Mouse (Mus musculus): ENCODE results near the gene Rgs11. TPM values are rescaled to one million over a fixed set of nuclear protein-coding genes. Genes with fewer than 3 reads are reported as not detected.
"Not testable (repeated sequence)": the region's sequence is repeated elsewhere in the genome, so short reads cannot be mapped to it uniquely, and the experiment has no call there.

Rgs11 gene
- 24.4 and 27.5 TPM in 2 replicates for polyA plus RNA-seq (2015; fragmentation: Nextera tagmentation; extraction: Ambion mirVana)

- Histone ChIP-seq H3K36me3 (ENCODE audit: control insufficient read depth, insufficient read depth, low read length) (no peaks in the 10 kb centered on the region), H3K4me1 (replicated peaks; ENCODE audit: control insufficient read depth, insufficient read depth) (no peaks in the 10 kb centered on the region), H3K4me3 (ENCODE audit: low read depth, low read length) (peak within 1 kb of the TSS; percentile 50), H3K4me2 (replicated peaks; ENCODE audit: low read depth) (peak within 1 kb of the TSS; percentile 92), H3K9ac (ENCODE audit: low read length) (peak within 1 kb of the TSS; percentile 43), H3K27me3 (ENCODE audit: control insufficient read depth, insufficient read depth, low read length) (no peaks in the 10 kb centered on the region; the same call in 1 of the 2 replicates), H3K9me3 (ENCODE audit: control insufficient read depth, low read length) (no peaks in the 10 kb centered on the region), H3K27ac (replicated peaks) (no peak within 1 kb of the TSS; the same call in 1 of the 2 replicates)
- 3% methylated on average over 22 of the region's 22 CpGs for WGBS
- TF ChIP-seq CTCF (IDR thresholded peaks at IDR 0.05; ENCODE audit: low read depth) (no peak), EP300 (optimal IDR thresholded peaks at IDR 0.05) (no peak)
- peak; percentile 71 for DNase-seq (ENCODE audit: low spot score)
- ATAC-seq (ENCODE audit: low FRiP score, low TSS enrichment): no peak
Measured at GRCm38 (mm10) chr17:26202737-26203136, at the start of gene Rgs11. Rgs11 (plus strand) TSS chr17:26202951.

- Histone ChIP-seq H3K27ac (replicated peaks) (no peak overlapping the region), H3K4me3 (ENCODE audit: low read depth, low read length) (no peak overlapping the region), H3K9me3 (ENCODE audit: control insufficient read depth, low read length) (no peaks in the 10 kb centered on the region), H3K4me1 (replicated peaks; ENCODE audit: control insufficient read depth, insufficient read depth) (0 out of 2 replicates have a peak, but pooled peaks cover 3% of the 10 kb centered on the region), H3K9ac (ENCODE audit: low read length) (no peak overlapping the region), H3K4me2 (replicated peaks; ENCODE audit: low read depth) (no peak overlapping the region), H3K36me3 (ENCODE audit: control insufficient read depth, insufficient read depth, low read length) (no peaks in the 10 kb centered on the region), H3K27me3 (ENCODE audit: control insufficient read depth, insufficient read depth, low read length) (no peaks in the 10 kb centered on the region)
- TF ChIP-seq CTCF (IDR thresholded peaks at IDR 0.05; ENCODE audit: low read depth): no peak
- ATAC-seq (ENCODE audit: low FRiP score, low TSS enrichment) (no peak), DNase-seq (ENCODE audit: low spot score) (no peak)
- 59% methylated on average over 1 of the region's 1 CpGs for WGBS
Measured at GRCm38 (mm10) chr17:26162736-26163135, 40.0 kb upstream of the Rgs11 start.

- 62% methylated on average over 2 of the region's 2 CpGs for WGBS
- H3K9ac ChIP-seq (ENCODE audit: low read length): no peak overlapping the region
Measured at GRCm38 (mm10) chr17:26168039-26168438, 34.7 kb upstream of the Rgs11 start.

GRCm38 (mm10) chr17:26175248-26175647 lies 27.5 kb upstream of the Rgs11 start:
- not testable (repeated sequence) for H3K9me3 ChIP-seq (ENCODE audit: control insufficient read depth, low read length); H3K4me2 ChIP-seq (replicated peaks; ENCODE audit: low read depth); H3K27ac ChIP-seq (replicated peaks); H3K4me3 ChIP-seq (ENCODE audit: low read depth, low read length); H3K4me1 ChIP-seq (replicated peaks; ENCODE audit: control insufficient read depth, insufficient read depth); H3K27me3 ChIP-seq (ENCODE audit: control insufficient read depth, insufficient read depth, low read length); ATAC-seq (ENCODE audit: low FRiP score, low TSS enrichment); H3K9ac ChIP-seq (ENCODE audit: low read length); DNase-seq (ENCODE audit: low spot score); H3K36me3 ChIP-seq (ENCODE audit: control insufficient read depth, insufficient read depth, low read length)
- 79% methylated on average over 2 of the region's 2 CpGs for WGBS
- TF ChIP-seq CTCF (IDR thresholded peaks at IDR 0.05; ENCODE audit: low read depth): peak; percentile 48

More at GRCm38 (mm10) chr17:26168039-26168438, 34.7 kb upstream of the Rgs11 start:
- no peak overlapping the region for H3K27ac ChIP-seq (replicated peaks)
- no peaks in the 10 kb centered on the region for H3K27me3 ChIP-seq (ENCODE audit: control insufficient read depth, insufficient read depth, low read length)
- TF ChIP-seq CTCF (IDR thresholded peaks at IDR 0.05; ENCODE audit: low read depth) (no peak), EP300 (optimal IDR thresholded peaks at IDR 0.05) (no peak)
- peak; percentile 91 for ATAC-seq (ENCODE audit: low FRiP score, low TSS enrichment)
- no peaks in the 10 kb centered on the region for H3K36me3 ChIP-seq (ENCODE audit: control insufficient read depth, insufficient read depth, low read length)
- no peak overlapping the region for H3K4me3 ChIP-seq (ENCODE audit: low read depth, low read length)
- peak; percentile 31 for DNase-seq (ENCODE audit: low spot score)
- no peaks in the 10 kb centered on the region for H3K4me1 ChIP-seq (replicated peaks; ENCODE audit: control insufficient read depth, insufficient read depth)
- no peaks in the 10 kb centered on the region for H3K9me3 ChIP-seq (ENCODE audit: control insufficient read depth, low read length)
- no peak overlapping the region for H3K4me2 ChIP-seq (replicated peaks; ENCODE audit: low read depth)

GRCm38 (mm10) chr17:26178611-26179010 lies 24.1 kb upstream of the Rgs11 start:
- Histone ChIP-seq H3K9me3 (ENCODE audit: control insufficient read depth, low read length) (no peaks in the 10 kb centered on the region), H3K4me3 (ENCODE audit: low read depth, low read length) (no peak overlapping the region), H3K27ac (replicated peaks) (no peak overlapping the region), H3K9ac (ENCODE audit: low read length) (no peak overlapping the region), H3K4me1 (replicated peaks; ENCODE audit: control insufficient read depth, insufficient read depth) (no peaks in the 10 kb centered on the region), H3K36me3 (ENCODE audit: control insufficient read depth, insufficient read depth, low read length) (peaks cover 7% of the 10 kb centered on the region), H3K4me2 (replicated peaks; ENCODE audit: low read depth) (no peak overlapping the region), H3K27me3 (ENCODE audit: control insufficient read depth, insufficient read depth, low read length) (no peaks in the 10 kb centered on the region)
- no peak for TF ChIP-seq CTCF (IDR thresholded peaks at IDR 0.05; ENCODE audit: low read depth)
- no peak for TF ChIP-seq EP300 (optimal IDR thresholded peaks at IDR 0.05)
- no peak for DNase-seq (ENCODE audit: low spot score)
- ATAC-seq (ENCODE audit: low FRiP score, low TSS enrichment): no peak

GRCm38 (mm10) chr17:26181179-26181578 lies 21.6 kb upstream of the Rgs11 start:
- Histone ChIP-seq H3K27ac (replicated peaks) (no peak overlapping the region), H3K9me3 (ENCODE audit: control insufficient read depth, low read length) (no peaks in the 10 kb centered on the region), H3K4me2 (replicated peaks; ENCODE audit: low read depth) (no peak overlapping the region), H3K27me3 (ENCODE audit: control insufficient read depth, insufficient read depth, low read length) (no peaks in the 10 kb centered on the region), H3K4me1 (replicated peaks; ENCODE audit: control insufficient read depth, insufficient read depth) (no peaks in the 10 kb centered on the region), H3K36me3 (ENCODE audit: control insufficient read depth, insufficient read depth, low read length) (peaks cover 10% of the 10 kb centered on the region), H3K9ac (ENCODE audit: low read length) (no peak overlapping the region), H3K4me3 (ENCODE audit: low read depth, low read length) (no peak overlapping the region)
- no peak for DNase-seq (ENCODE audit: low spot score)
- no peak for ATAC-seq (ENCODE audit: low FRiP score, low TSS enrichment)
- 89% methylated on average over 3 of the region's 3 CpGs for WGBS
- no peak for TF ChIP-seq EP300 (optimal IDR thresholded peaks at IDR 0.05)
- no peak for TF ChIP-seq CTCF (IDR thresholded peaks at IDR 0.05; ENCODE audit: low read depth)
